Mouse (Mus musculus) embryonic facial prominence, embryonic 11.5 days (tissue): Measurements from ENCODE around the gene Npm3. TPM values are rescaled to one million over a fixed set of nuclear protein-coding genes. Genes with fewer than 3 reads are reported as not detected.

Experiments
- ATAC-seq: fragments of 200-750 bp; cut with Nextera tagmentation; replicated peaks from 2 replicates; pipeline ENCODE4 v1.8.0; 2017; ENCODE audit warnings: low read depth; ENCODE audit not compliant: insufficient number of reproducible peaks, low FRiP score, low TSS enrichment
- DNase-seq: peaks from one replicate; pipeline ENCODE4 v3.0.0-alpha.2; 2015; ENCODE audit warnings: low spot score
- H3K27ac ChIP-seq: fragments of 300-500 bp; sonication (generic); replicated peaks from 2 replicates; pipeline ENCODE4 v1.5.1; 2014; ENCODE audit warnings: mild to moderate bottlenecking, low read depth, low read length, control low read depth
- H3K27me3 ChIP-seq: fragments of 300-500 bp; sonication (generic); 2 replicates; pipeline ENCODE4 v1.6.1; 2014; ENCODE audit warnings: mild to moderate bottlenecking, low read length, moderate library complexity, mixed read lengths; ENCODE audit not compliant: control insufficient read depth, insufficient read depth
- H3K36me3 ChIP-seq: fragments of 300-500 bp; sonication (generic); replicated peaks from 2 replicates; pipeline ENCODE4 v1.6.1; 2014; ENCODE audit warnings: low read depth, mild to moderate bottlenecking, low read length, moderate library complexity, mixed read lengths; ENCODE audit not compliant: control insufficient read depth, insufficient read depth
- H3K4me1 ChIP-seq: fragments of 300-500 bp; sonication (generic); 2 replicates; pipeline ENCODE4 v1.6.1; 2014; ENCODE audit warnings: low read length, mixed read lengths; ENCODE audit not compliant: control insufficient read depth, insufficient read depth
- H3K4me2 ChIP-seq: fragments of 300-500 bp; sonication (generic); 2 replicates; pipeline ENCODE4 v1.6.1; 2014; ENCODE audit warnings: low read depth, mild to moderate bottlenecking, control low read depth, low read length, moderate library complexity
- H3K4me3 ChIP-seq: fragments of 300-500 bp; sonication (generic); 2 replicates; pipeline ENCODE4 v1.5.1; 2014; ENCODE audit warnings: low read depth, low read length, control low read depth
- H3K9ac ChIP-seq: fragments of 300-500 bp; sonication (generic); replicated peaks from 2 replicates; pipeline ENCODE4 v1.6.1; 2014; ENCODE audit warnings: mild to moderate bottlenecking, control low read depth, low read length
- H3K9me3 ChIP-seq: fragments of 300-500 bp; sonication (generic); replicated peaks from 2 replicates; pipeline ENCODE4 v1.6.1; 2016; ENCODE audit warnings: mild to moderate bottlenecking, low read length, inconsistent platforms, mixed read lengths; ENCODE audit not compliant: control insufficient read depth
- WGBS: fragments of 180-500 bp; shearing (Covaris S2); extraction: QIAGEN DNeasy Blood & Tissue Kit; methylation state at CpG from one replicate; pipeline ENCODE4 v1.1.7; 2014; 5-methylcytosine and 5-hydroxymethylcytosine counted together
- polyA plus RNA-seq: library from polyadenylated mRNA; unstranded; fragments of >200 nt; fragmentation: Nextera tagmentation; extraction: Ambion mirVana; gene quantifications from 2 replicates; pipeline ENCODE4 v1.2.1, GENCODE M21; 2014

The Npm3 gene
- polyA plus RNA-seq = 15.2 and 17.2 TPM in 2 replicates

DNA sequence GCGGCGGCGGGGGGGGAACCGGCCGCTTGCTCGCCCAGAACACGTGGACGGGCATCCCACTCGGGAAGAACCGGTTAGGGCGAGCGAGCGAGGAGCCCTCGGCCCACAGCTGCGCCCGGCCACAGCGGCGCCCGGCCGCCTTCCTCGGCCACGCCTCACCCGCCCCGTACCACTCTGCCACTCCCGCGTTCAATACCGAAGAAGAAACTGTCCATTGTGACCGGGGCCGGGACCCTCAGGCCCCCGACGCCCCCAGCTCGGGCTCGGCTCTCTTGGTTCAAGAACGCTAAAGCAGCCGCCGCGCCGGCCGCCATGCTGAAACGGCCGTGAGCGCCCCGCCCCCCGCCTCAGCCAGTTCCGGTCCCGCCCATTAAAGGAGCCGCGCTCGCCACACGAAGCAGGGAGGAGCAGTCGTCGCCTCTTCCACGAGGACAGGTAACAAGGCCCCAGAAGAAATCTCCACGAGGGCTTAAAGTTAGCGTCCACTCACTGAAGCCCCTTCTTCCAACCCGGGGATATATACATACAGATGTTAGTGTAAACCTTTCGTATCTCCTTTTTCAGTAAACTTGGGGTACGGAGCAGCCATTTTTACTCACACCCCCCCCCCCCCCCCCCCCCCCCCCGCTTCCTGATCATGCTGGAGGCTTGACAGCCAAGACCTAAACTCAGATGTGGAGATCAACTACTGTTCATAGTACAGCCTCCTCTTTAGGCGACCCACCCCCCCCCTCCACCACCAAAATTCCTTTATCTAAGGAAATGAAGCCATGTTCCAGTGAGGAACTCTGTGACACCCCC is at the start of gene Npm3:
TSS of gene Npm3 (minus strand) at position 349 of the 801 bp plus-strand sequence.
- H3K4me3 ChIP-seq = peak within 1 kb of the TSS; percentile 91
- H3K4me1 ChIP-seq = peaks cover 5% of the 10 kb centered on the region; the same call in 1 of the 2 replicates
- peak within 1 kb of the TSS; percentile 91 for H3K4me2 ChIP-seq
- peaks cover 3% of the 10 kb centered on the region for H3K36me3 ChIP-seq
- ATAC-seq (peak; percentile 60), DNase-seq (peak; percentile 93)
- under 1% methylated on average over 54 of the region's 60 CpGs for WGBS
- H3K9me3 ChIP-seq = no peaks in the 10 kb centered on the region
- peaks cover 16% of the 10 kb centered on the region for H3K27me3 ChIP-seq
- no peak within 1 kb of the TSS for H3K27ac ChIP-seq
- H3K9ac ChIP-seq = peak within 1 kb of the TSS; percentile 82

DNA sequence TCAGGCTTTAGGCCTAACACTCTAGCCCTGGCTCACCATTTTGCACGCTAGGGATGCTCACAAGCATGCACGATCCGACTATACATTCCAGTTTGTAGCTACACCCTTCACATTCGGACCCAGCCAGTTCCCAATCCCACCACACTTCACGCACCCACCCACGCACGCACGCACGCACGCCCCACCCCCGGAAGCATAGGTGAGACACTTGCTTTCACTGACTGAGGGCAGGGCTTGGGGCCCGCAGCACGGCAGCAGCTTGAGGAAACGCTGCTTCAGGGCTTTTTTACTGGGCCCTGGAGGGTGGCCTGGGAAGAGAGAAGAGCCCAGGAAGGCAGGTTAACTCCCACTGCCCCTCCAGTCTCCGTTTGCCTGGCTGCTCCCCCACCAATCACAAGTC is 47.5 kb upstream of the Npm3 start:
- no peak for ATAC-seq
- Histone ChIP-seq H3K4me2 (no peak overlapping the region), H3K4me3 (no peak overlapping the region), H3K9ac (no peak overlapping the region), H3K27me3 (no peaks in the 10 kb centered on the region), H3K36me3 (no peaks in the 10 kb centered on the region), H3K9me3 (no peaks in the 10 kb centered on the region), H3K4me1 (no peaks in the 10 kb centered on the region), H3K27ac (no peak overlapping the region)
- DNase-seq = no peak
- WGBS = 74% methylated on average over 15 of the region's 15 CpGs

DNA sequence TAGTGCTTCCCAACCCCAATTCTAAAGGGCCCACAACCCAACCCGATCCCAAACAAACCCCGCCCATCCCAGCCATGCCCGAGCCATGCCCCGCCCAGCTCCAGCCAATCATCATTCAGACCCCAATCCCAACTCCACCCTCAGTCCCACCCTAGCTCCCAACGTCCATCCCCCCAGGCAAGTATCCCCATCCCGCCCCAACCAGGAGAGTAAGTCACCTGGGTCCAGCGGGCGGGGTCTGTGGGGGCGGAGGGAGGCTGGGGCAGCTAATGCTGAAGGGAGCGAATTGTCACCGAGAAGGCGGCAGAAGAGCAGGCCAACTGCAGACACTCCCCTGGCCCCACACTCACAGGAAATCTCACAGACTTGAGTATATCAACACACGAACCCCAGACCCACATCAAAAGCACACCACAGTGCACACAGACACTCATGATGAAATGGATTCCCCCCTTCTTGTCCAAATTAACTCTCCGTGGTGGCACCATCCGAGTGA is 46.7 kb upstream of the Npm3 start:
- Histone ChIP-seq H3K27ac (no peak overlapping the region), H3K4me3 (peak overlapping the region; percentile 4; the same call in 1 of the 2 replicates), H3K4me1 (no peaks in the 10 kb centered on the region), H3K36me3 (no peaks in the 10 kb centered on the region), H3K9me3 (no peaks in the 10 kb centered on the region), H3K27me3 (no peaks in the 10 kb centered on the region), H3K4me2 (peak overlapping the region; percentile 44), H3K9ac (no peak overlapping the region)
- no peak; the same call in 1 of the 2 replicates for ATAC-seq
- WGBS = 6% methylated on average over 15 of the region's 15 CpGs
- peak; percentile 65 for DNase-seq

DNA sequence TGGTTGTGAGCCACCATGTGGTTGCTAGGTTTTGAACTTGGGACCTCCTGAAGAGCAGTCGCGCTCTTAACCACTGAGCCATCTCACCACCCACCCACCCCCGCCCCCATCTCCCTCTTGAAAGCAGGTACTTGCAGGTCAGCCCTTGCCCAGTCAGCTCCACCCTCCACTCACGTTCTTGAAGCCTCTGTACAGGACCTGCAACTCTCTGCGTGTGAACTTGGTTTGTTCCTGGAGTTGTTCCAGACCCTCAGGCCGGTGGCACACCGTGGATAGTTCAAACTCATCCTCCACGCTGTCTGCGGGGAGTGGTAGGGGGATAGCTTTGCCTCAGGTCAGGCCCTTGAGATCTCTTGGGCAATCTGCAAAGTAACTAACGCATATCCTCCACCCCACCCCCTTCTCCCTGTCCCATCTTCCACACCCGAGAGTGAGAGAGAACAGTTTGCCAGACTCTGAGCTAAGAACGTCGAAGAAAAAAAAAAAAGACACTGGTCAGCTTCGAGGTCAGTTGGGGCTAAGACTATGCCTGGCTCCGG is 46.1 kb upstream of the Npm3 start:
- Histone ChIP-seq H3K9me3 (no peaks in the 10 kb centered on the region), H3K27ac (no peak overlapping the region), H3K4me2 (peak overlapping the region; percentile 44), H3K36me3 (no peaks in the 10 kb centered on the region), H3K9ac (no peak overlapping the region), H3K4me1 (no peaks in the 10 kb centered on the region), H3K27me3 (no peaks in the 10 kb centered on the region), H3K4me3 (peak overlapping the region; percentile 4; the same call in 1 of the 2 replicates)
- 0 out of 2 replicates have a peak, but pooled peaks have one; percentile 29 for ATAC-seq
- 31% methylated on average over 15 of the region's 15 CpGs for WGBS
- DNase-seq = no peak

DNA sequence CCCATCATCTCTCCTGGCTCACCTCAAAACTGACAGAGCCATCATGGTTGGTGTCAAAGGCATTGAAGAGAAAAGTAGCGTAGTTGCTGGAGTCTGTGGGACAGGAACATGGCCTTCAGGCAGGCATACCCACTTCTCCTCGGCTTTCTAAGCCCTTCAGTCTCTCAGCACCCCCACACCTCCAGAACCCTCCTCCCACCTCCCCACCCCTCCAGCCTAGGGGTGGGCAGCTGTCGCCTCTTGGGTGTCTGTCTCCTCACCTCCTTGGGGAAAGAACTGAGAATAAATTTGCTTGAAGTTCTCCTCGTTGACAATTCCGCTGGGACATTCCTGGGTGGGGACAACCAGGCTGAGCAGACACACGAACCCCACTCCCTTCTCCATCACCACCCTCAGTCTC is 45.3 kb upstream of the Npm3 start:
- Histone ChIP-seq H3K27ac (no peak overlapping the region), H3K4me1 (no peaks in the 10 kb centered on the region), H3K9me3 (no peaks in the 10 kb centered on the region), H3K36me3 (no peaks in the 10 kb centered on the region), H3K4me3 (no peak overlapping the region), H3K4me2 (no peak overlapping the region), H3K9ac (no peak overlapping the region), H3K27me3 (no peaks in the 10 kb centered on the region)
- DNase-seq (no peak), ATAC-seq (no peak)
- WGBS = 77% methylated on average over 6 of the region's 6 CpGs

DNA sequence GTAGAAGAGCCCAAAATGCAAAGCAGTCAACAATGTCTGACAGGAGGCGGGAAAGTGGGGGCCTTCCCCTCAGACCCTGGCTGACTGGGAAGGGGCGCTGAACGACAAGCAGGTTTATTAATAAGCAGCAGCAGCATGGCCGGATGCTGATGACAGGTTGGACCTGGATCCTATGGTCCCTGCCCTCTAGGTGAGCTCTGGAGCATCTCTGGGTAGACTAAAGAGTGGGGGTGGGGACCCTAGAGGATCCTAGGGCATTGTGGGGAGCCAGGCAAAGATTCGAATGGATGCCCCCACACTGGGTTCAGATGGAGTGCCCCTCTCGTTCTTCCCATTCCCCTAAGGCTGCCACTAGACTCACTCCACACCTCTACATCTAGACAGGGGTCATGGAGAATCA is 43.0 kb upstream of the Npm3 start:
- no peak for DNase-seq
- H3K9me3 ChIP-seq = no peaks in the 10 kb centered on the region

DNA sequence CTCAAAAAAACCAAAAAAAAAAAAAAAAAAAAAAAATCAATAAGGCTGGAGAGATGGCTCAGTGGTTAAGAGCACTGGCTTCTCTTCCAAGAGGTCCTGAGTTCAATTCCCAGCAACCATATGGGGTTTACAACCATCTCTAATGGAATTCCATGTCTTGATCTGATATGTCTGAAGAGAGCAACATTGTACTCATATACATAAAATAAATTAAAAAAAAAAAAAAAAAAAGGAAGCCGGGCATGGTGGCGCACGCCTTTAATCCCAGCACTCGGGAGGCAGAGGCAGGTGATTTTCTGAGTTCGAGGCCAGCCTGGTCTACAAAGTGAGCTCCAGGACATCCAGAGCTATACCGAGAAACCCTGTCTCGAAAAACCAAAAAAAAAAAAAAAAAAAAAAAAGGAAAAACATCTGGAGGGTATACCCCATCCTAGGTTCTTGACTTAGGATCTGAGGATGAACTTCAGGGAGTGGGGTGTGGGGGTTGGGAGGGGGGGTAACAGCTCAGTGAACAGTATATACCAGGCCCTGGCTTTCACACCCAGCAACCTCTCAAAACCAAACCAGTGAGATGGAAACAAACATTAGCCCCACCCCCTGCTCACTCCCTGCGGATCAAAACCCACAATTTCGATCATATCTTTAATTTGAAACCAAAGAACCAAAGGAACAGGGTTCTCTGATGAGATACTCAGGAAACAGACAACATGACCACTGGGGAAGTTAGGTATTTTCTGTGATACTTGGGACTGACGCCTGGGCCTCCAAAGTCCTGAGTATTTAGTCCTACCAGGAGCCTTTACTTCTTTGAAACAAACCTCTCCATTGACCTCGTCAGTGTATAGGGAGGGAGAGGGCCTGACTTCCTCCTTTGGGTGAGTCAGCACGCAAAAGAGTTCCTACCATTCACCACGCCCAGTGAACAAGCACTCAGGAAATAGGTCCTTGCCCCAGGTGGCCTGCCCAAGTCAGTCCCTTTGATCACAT is 40.8 kb upstream of the Npm3 start:
- Histone ChIP-seq H3K27ac (no peak overlapping the region), H3K4me3 (no peak overlapping the region), H3K4me2 (no peak overlapping the region), H3K9me3 (no peaks in the 10 kb centered on the region), H3K36me3 (no peaks in the 10 kb centered on the region), H3K4me1 (no peaks in the 10 kb centered on the region), H3K9ac (no peak overlapping the region), H3K27me3 (no peaks in the 10 kb centered on the region)
- ATAC-seq = no peak
- no peak for DNase-seq
- 77% methylated on average over 13 of the region's 13 CpGs for WGBS

More for the DNA sequence above, 43.0 kb upstream of the Npm3 start:
- Histone ChIP-seq H3K27ac (no peak overlapping the region), H3K4me1 (no peaks in the 10 kb centered on the region), H3K27me3 (no peaks in the 10 kb centered on the region), H3K9ac (no peak overlapping the region), H3K4me3 (no peak overlapping the region), H3K4me2 (no peak overlapping the region), H3K36me3 (no peaks in the 10 kb centered on the region)
- no peak for ATAC-seq
- 82% methylated on average over 6 of the region's 6 CpGs for WGBS
